Mouse (Mus musculus) ES-E14 (cell line): Measurements from ENCODE around the gene Myod1.

Source experiments
- CHD2 ChIP-seq: IDR thresholded peaks from 2 replicates; pipeline ENCODE4 v1.6.1; 2014; ENCODE audit warnings: mild to moderate bottlenecking, low read depth, low read length, inconsistent platforms
- HCFC1 ChIP-seq: IDR thresholded peaks from 2 replicates; pipeline ENCODE4 v1.6.1; 2012; ENCODE audit warnings: low read length, inconsistent platforms, borderline replicate concordance; ENCODE audit not compliant: insufficient read depth
- MAFK ChIP-seq: IDR thresholded peaks from 2 replicates; pipeline ENCODE4 v1.6.1; 2014; ENCODE audit warnings: mild to moderate bottlenecking, low read depth, low read length, inconsistent platforms; ENCODE audit not compliant: insufficient read depth
- ZC3H11A ChIP-seq: IDR thresholded peaks from 2 replicates; pipeline ENCODE4 v1.6.1; 2012; ENCODE audit warnings: low read depth, mild to moderate bottlenecking, inconsistent platforms, low read length, borderline replicate concordance

- TF ChIP-seq MAFK (no peak), CHD2 (no peak), ZC3H11A (no peak), HCFC1 (no peak)
Observed at GRCm38 (mm10) chr7:46413959-46414725, 37.9 kb downstream of the Myod1 start.
